Mouse (Mus musculus) cerebellum, postnatal 25 days (tissue): ENCODE results near the gene Ddx39b.
"Not testable (repeated sequence)": the region's sequence is repeated elsewhere in the genome, so short reads cannot be mapped to it uniquely, and the experiment has no call there.

ENCODE experiments used
- DNase-seq, 2 experiments: peaks; one replicate each; pipeline ENCODE4 v3.0.0; 2021; ENCODE audit warnings: mixed read lengths in 2 of 2

Ddx39b gene

DNA sequence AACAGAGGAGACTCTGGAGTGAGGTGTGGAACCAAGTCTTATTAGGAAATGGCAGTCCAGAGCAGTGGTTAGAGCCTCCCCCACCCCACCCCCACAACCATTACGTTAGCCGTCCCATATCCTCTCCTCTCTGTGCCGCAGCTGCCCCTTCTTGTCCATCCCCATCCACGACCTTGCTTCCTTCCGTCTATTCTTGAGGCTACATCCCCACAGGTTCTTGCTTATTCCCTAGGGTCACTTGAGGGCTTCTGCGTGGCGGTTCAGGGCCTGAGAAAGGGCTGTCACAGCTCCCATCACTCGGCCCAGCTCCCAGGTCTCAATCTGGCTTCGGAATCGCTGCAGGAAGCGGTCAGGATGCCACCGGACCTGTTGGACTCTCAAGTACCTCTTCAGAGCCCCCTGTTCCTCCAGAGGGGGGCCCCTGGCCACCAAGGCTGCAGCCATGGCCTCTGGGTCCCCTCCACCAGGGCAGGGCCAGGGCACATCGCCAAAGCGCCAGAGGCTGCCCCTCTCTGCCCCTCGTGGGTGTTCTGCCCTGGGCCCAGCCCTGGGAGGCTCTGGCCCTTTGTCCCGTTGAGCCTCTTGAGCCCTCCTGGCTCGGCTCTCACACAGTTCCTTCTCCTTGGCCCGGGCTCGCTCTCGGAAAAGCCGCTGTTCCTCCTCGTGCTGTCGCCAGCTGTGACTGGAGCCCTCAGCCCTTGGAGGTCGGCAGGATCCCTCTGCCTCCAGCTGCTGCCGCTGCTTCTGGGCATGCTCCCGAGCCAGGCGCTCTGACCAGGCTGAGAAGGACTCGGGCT lies 21.2 kb upstream of the Ddx39b start, which contains the start of gene Gm16181:
Gm16181 (plus strand) TSS at position 679 of the 797 bp plus-strand sequence.
- no peak for DNase-seq

GRCm38 (mm10) chr17:35222299-35222698 lies 19.2 kb upstream of the Ddx39b start:
- DNase-seq: no peak

GRCm38 (mm10) chr17:35224641-35225040 lies 16.9 kb upstream of the Ddx39b start:
- DNase-seq: no peak

- no peak for DNase-seq
Measured at GRCm38 (mm10) chr17:35225456-35225855, 16.1 kb upstream of the Ddx39b start.

DNA sequence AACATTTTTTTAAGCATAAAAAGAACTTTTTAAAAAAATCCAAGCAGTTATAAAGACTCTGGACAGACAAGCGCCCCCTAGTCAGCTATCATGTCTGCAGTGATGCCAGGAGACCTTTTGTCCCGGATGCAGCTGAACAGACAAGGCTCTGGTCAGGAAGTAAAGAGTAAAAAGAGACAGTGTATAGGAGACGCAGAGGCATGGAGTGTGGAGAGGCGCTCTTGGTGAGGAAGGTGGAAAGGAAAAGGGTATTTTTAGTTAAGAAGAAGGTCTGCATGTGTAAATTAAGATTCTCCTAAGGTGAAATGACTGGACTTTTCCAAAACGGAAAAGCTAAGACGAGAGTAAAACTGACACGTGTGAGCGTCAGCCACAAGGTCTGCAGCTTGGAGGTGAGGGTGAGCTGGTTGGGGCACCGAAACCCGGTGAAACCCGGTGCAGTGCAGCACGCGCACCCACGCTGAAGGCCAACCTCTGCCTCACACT lies 14.9 kb upstream of the Ddx39b start:
- no peak for DNase-seq

- DNase-seq: no peak
Measured at GRCm38 (mm10) chr17:35231022-35231421, 10.5 kb upstream of the Ddx39b start.

DNA sequence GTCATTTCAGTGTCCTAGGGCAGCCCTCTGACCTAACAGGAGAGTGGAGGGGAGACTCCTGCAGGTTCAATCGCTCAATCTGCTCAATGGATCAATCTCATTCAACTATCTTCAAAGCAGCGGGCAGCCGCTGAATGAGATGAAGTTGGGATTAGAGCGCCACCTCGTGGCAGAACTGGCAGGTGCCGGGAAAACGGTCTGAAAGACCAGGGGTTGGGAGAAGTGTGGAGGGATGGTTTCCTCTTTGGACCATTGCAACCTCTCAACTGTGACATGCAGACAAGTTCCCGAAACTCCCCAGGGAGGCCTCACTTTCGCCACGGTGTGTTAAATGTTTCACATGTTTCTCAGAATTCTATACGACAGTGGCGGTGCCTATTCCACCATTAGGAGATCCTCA lies 9.5 kb upstream of the Ddx39b start:
- DNase-seq: peak; percentile 89 to 92

DNA sequence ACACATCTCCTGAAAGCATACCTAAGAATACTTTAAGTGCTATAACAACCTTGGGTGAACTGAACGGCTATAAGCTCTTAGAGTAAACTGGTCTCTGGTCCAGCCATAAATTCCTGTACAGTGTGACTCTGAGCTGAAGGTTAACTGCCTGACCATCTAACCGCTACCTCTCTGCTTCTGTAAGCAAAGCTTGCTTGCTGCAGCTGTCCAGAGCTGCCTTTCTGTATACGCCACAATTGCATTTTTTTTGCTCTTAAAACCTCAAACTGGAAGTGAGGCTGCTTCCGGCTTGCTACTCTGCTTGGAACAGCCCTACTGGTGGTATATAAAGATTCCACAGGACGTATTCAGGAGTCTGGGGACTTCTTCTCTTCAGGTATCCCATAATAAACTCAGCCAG lies 8.9 kb upstream of the Ddx39b start:
- DNase-seq: no peak

GRCm38 (mm10) chr17:35233114-35233980 lies 8.2 kb upstream of the Ddx39b start, which contains the start of gene Atp6v1g2:
TSS of gene Atp6v1g2 (plus strand) at chr17:35233660.
- DNase-seq: no peak

DNA sequence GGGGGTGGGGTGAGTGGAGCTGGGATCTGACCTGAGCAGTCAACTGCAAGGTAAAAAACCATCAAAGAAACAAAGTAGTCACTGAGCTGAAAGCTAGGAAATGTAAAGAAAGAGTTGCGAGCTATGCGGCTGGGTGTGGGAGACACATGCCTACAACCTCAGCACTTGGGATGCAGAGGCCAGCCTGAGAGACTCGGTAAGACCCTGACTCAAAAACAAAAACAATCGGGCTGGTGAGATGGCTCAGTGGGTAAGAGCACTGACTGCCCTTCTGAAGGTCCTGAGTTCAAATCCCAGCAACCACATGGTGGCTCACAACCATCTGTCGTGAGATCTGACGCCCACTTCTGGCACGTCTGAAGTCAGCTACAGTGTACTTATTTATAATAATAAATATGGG lies 7.5 kb upstream of the Ddx39b start:
- not testable (repeated sequence) for DNase-seq

GRCm38 (mm10) chr17:35234903-35235302 lies 6.6 kb upstream of the Ddx39b start:
- DNase-seq: peak; percentile 50 to 54

DNA sequence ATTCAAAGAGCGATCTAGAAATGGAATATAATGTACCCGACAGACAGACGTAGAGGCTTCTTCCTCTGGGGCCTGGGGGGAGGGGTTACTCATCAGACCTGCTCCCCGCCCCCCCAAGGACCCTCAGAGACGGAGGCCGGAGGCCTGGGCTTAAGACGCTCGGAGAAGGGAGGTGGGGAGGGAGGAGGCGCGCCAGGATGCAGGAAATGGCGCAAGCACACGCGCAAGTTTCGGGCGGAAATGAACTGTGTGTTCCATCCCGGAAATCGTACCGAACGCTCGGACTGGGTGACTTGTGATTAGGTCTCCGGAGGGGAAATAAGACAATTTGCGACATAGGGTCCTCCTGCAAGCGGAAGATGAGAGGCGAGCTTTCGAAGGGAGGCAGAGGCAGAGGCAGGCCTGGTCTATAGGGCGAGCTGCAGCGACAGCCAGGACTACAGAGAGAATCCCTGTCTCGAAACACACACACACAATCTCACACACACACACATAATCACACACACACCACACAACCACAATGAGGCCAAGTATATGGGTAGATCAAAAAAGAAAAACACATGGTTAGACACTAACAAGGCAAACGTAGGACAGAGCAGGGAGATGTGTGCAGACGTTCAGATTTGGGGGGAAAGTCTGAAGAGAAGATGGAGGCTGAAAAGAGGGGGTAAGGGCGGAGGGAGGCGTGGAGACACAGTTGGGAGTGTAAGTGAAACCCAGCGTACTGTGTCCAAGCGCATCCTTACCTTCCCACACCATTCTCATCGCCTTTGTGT lies 5.7 kb upstream of the Ddx39b start, which contains the start of gene Nfkbil1:
Nfkbil1 (minus strand) TSS at position 179 of the 776 bp plus-strand sequence.
- DNase-seq: peak; percentile 91 to 93

GRCm38 (mm10) chr17:35236390-35236746 lies 5.2 kb upstream of the Ddx39b start:
- DNase-seq: peak; percentile 100

GRCm38 (mm10) chr17:35236996-35237395 lies 4.5 kb upstream of the Ddx39b start:
- DNase-seq: peak; percentile 58 to 68

GRCm38 (mm10) chr17:35237504-35237903 lies 4.0 kb upstream of the Ddx39b start:
- DNase-seq: no peak

DNA sequence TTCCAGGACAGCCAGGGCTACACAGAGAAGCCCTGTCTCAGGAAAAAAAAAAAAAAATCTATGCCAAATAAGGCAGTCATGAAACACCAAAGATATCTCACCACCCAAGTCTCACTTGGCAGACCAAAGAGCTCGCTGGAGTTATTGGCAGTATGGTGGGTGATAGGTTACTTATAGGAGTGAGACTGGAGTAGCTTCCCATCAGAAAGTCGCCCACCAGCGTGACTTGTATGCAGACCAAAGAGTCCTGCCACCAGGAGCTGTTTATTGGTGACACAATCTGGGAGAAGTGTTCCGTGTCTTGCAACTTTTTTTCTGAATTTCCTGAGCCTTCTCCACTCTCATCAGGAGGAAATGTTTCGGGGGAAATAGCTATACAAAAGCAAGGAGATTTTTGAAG lies 1.8 kb upstream of the Ddx39b start:
- no peak for DNase-seq

- peak; percentile 53 to 59 for DNase-seq
Measured at GRCm38 (mm10) chr17:35240384-35241304, 902 bp upstream of the Ddx39b start.

- peak; percentile 51 to 74 for DNase-seq
Measured at GRCm38 (mm10) chr17:35242015-35242941, 732 bp downstream of the Ddx39b start.

DNA sequence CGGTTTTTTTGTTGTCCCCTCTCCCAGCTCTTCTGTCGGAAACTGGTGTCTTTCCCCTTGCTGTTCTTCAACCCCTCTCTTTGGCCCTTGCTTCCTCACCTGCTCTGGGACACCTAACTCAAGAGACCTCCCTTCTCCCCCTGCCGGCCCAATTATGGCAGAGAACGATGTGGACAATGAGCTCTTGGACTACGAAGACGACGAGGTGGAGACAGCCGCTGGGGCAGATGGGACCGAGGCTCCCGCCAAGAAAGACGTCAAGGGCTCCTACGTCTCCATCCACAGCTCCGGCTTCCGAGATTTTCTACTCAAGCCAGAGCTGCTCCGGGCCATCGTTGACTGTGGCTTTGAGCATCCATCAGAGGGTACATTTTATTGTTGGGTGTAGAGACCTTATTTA lies 1.5 kb downstream of the Ddx39b start:
- peak; percentile 69 to 79 for DNase-seq

DNA sequence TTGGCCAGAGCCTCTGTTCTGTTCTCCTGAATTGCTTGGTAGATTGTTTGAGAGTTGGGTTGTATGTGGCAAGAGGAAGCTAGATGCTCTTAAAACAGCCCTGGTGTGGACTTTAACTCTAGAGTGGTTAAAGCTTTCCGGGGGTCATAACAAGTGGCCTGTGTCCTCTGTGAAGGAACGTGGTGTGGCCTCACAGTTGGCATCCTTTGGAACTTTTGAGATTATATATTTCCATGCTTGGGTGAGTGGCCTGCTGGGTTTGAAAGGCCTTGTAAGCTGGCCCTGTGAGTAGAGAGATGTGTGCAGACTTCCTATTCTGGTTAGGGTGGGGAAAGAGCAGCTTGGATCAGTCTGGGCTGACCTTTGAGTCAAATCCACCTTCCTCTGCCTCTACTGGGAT lies 3.5 kb downstream of the Ddx39b start:
- DNase-seq: no peak
